Mouse (Mus musculus): ENCODE results near the gene Fasn.
"Not testable (repeated sequence)": the region's sequence is repeated elsewhere in the genome, so short reads cannot be mapped to it uniquely, and the experiment has no call there.

The Fasn gene

GRCm38 (mm10) chr11:120823956-120824786, at the start of gene Fasn:
TSS of gene Fasn (minus strand) at chr11:120824547.
- peak; percentile 93 for DNase-seq

DNA sequence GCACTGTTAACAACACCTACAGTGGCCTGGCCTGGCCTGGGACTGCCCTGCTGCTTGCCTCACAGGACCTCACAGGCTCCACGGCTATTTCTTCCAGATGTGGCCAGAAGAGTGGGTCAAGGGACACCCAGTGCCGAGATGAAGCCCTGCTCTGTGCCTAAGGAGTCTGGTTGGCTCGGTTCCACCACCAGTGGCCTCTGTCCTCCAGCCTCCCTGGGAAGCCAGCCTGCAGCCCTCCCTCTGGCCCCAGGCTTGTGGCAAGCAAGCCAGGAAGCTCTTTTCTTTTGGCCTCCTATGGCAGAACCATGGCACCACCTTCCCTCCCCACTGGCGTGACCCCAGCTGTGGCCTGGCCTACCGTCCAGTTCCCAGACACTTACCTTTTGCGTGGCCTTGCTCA, 48.9 kb upstream of the Fasn start:
- DNase-seq: peak; percentile 66 to 71

- DNase-seq: no peak
Measured at GRCm38 (mm10) chr11:120871521-120871920, 47.2 kb upstream of the Fasn start.

- DNase-seq: no peak
Measured at GRCm38 (mm10) chr11:120865816-120866215, 41.5 kb upstream of the Fasn start.

- no peak for DNase-seq
Measured at GRCm38 (mm10) chr11:120862819-120863218, 38.5 kb upstream of the Fasn start.

DNA sequence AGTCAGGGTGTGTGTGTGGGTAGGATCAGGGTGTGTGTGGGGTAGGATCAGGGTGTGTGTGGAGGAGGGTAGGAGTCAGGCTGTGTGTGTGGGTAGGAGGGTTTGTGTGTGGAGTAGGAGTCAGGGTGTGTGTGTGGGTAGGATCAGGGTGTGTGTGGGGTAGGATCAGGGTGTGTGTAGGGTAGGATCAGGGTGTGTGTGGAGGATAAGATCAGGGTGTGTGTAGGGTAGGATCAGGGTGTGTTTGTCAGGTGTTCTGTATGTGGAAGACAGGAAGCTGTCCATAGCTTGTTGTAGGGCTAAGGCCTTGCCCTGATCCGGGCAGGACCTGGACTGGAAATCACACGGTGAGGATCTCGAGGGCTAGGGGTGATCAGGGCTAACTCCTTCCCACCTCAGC, 31.6 kb upstream of the Fasn start:
- not testable (repeated sequence) for DNase-seq

DNA sequence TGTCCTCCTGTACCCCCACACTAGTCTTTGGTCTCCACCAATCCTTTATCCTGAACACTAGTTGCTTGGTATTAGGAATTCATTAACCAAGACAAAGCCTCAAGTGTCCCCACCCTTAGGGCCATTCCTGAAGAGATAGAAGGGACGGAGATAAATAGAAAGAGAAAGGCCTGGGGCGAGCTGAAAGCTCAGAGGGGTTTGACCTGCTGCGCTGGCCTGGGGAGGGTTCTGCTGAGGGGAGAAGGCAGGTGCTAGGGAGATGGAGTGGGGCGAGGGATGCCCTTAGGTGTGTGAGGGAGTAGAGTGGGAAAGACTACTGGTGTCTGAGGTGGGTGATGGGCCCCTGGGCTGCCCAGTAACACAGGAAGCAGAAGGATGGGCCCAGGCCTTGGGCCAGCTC, 29.4 kb upstream of the Fasn start:
- DNase-seq: no peak

DNA sequence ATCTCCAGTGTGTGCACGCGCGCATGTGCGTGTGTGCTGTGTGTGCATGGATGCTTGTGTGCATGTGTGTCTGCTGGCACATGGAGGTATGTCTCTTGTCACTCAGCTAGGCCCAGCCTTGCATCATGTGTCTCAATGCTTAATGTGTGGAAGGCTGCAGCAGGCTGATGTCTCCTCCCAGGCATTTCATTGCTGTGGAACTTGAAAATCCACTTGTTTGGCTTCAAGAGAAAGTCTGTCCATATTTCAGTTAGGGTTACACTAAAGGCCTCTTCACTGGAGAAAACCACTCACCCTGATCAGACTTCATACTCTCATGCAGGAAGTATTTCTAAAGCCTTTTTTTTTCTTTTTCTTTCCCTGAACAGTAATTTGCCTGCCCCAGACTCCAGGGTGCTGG, 28.8 kb upstream of the Fasn start:
- DNase-seq: no peak

- DNase-seq: peak; percentile 90
Measured at GRCm38 (mm10) chr11:120852083-120852935, 28.0 kb upstream of the Fasn start.

DNA sequence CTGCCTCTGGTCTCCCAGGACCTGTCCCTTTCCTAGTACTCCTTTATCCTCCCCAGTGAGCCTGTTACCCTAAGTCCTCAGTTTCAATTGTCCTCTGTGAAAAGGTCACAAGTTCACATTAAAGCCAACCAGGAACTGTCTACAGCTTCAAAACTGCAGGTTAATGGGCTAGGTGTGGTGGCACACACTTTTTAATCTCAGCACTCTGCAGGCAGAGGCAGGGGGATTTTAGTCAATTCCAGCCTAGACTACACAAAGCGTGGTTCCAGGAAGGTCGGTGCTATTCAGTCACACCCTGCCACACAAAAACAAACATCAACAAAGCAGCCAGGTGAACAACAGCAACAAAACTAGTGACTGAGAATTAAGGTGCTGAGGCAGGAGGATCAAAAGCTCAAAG, 27.2 kb upstream of the Fasn start:
- DNase-seq: no peak

- DNase-seq: peak; percentile 64 to 65
Measured at GRCm38 (mm10) chr11:120851132-120851531, 26.8 kb upstream of the Fasn start.

DNA sequence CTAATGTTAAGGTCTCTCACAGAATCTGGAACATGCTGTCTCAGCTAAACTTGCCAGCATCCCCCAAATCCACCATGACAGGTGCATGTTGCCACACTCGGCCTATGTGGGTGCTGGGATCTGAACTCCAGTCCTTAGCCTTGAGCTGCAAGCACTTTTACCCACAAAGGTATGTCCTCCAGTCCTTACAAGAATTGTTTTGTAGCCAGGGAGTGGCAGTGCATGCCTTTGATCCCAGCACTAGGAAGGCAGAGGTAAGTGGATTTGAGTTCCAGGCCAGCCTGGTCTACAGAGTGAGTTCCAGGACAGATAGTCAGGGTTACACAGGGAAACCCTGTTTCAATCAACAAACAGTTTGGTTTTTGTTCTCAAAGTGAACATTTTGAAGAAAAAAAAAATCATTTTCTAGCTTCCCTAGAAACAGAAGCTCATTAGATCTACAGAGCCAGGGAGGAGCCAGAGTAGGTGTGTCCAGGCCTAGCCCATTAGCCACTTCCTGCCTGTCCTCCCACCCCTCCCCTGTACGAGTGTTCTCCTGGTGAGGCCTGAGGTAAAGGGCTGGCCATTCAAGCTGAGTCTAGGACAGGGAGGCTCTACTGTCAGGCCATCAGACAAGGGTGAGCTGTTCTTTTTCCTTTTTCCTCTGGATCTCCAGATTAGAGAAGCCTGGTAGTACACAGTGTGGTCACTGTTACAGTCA, 26.1 kb upstream of the Fasn start:
- DNase-seq: no peak

DNA sequence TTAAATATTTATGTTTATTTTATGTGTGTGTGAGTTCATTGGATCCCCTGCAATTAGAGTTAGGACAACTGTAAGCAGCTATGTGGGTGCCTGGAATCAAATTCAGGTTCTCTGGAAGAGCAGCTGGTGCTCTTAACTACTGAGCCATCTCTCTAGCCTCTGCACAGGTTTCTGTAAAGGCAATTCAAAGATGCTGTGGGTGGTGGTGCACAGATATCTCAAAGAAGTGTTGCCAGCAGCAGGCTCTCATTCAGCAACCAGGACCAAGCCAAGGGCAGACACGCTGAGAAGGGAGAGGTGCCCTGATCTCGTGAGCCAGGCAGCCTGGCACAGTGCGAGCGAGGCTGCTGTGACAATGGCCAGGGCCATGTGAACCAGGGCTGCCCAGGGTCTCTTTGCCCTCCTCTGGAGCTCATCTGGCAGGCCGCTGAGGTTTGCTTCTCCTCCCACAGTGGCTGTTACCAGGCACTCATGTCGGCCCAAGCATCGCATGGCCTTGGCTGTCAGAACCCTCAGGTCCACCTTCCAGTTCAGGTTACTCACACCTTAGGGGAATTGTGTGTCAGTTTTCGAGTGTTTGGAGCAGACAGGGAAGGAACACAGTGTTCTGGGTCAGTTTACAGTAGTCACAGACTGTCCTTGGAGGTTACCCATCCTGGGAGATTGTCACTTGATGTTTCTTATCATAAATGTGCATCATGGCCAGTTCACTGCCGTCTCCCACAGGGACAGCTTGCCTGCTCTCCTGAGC, 22.6 kb upstream of the Fasn start:
- no peak for DNase-seq

DNA sequence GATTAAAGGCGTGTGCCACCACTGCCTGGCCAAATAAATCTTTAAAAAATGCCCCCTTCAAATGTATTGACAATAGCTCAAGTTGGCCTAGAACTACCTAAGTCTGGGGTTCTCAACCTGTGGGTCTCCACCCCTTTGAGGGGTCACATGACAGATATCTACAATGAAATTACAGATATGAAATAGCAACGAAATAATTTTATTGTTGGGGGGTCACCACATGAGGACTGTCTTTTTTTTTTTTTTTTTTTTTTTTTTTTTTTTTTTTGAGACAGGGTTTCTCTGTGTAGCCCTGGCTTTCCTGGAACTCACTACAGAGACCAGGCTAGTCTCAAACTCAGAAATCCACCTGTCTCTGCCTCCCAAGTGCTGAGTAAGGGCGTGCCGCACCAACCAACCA, 20.0 kb upstream of the Fasn start:
- DNase-seq: no peak

DNA sequence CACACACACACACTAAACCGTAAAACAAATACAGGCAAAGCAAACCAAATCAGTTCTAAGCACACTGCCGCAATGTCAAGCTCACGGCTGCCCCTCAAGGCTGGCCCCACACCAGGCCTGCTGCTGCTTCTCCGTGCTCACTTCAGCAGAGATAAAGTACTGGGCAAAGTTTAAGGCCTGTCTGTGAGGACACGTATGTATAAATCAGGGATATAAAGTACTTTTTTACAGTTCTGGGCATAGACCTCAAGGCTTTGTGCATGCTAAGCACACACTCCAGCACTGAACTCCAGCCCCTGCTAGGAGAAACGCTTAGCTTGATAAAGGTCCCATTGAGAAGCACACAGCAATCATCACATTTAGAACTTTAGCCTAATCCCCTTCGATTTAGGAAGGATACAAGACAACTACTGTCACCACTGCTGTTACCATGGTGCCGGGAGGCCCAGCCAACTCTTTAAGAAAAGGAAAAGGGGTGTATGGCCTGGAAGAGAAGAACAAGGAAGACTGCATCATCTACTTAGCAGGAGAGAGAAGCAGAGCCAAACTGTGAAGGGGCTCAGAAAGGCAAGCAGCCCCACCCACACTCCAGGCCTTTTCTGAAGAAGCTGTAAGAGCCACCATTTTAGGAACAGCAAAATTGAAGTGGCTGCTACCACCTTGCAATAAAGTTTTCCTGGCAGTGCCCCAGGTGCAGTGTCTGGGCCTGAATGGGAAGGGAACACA, 9.4 kb upstream of the Fasn start:
- no peak for DNase-seq

- not testable (repeated sequence) for DNase-seq
Measured at GRCm38 (mm10) chr11:120832962-120833361, 8.6 kb upstream of the Fasn start.

GRCm38 (mm10) chr11:120831659-120832440, 7.5 kb upstream of the Fasn start:
- no peak for DNase-seq

DNA sequence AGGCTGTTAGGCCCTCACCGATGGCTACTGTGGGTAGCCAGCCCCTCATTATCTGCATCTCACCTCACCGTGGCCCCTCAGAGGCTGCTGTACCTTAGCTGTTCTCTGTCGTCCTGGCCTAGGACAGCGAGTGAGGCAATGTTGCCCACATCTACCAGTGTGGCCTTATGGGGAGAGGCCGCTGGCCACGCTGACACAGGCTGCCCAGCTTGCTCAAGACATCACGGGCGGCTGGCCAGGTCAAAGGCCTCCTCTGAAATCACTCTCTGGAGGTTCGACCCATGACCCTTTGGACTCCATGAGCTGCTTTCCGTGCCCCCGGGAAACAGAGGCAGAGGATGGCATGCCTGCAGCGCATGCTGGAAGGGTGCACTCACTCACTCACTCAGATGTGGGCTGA, 6.3 kb upstream of the Fasn start:
- peak; percentile 50 to 61 for DNase-seq

GRCm38 (mm10) chr11:120829757-120830532, 5.6 kb upstream of the Fasn start:
- no peak for DNase-seq

- no peak for DNase-seq
Measured at GRCm38 (mm10) chr11:120828416-120828815, 4.1 kb upstream of the Fasn start.
